Mouse (Mus musculus): Measurements from ENCODE around the gene Rrp8.

Gene Rrp8

GRCm38 (mm10) chr7:105736911-105737521 is at the start of gene Rrp8:
Gene Rrp8 (minus strand): TSS chr7:105737385.
- no peak for DNase-seq (ENCODE audit: low spot score)

- DNase-seq (ENCODE audit: low spot score) = no peak
Measured at GRCm38 (mm10) chr7:105786506-105787284, 49.5 kb upstream of the Rrp8 start.

GRCm38 (mm10) chr7:105784556-105784955 is 47.4 kb upstream of the Rrp8 start:
- DNase-seq (ENCODE audit: low spot score) = no peak

- no peak for DNase-seq (ENCODE audit: low spot score)
Measured at GRCm38 (mm10) chr7:105783861-105784260, 46.7 kb upstream of the Rrp8 start.

- DNase-seq (ENCODE audit: low spot score) = no peak
Measured at GRCm38 (mm10) chr7:105778553-105779265, 41.5 kb upstream of the Rrp8 start.

GRCm38 (mm10) chr7:105777797-105778552 is 40.8 kb upstream of the Rrp8 start:
- DNase-seq (ENCODE audit: low spot score) = no peak

GRCm38 (mm10) chr7:105777316-105777715 is 40.1 kb upstream of the Rrp8 start:
- DNase-seq (ENCODE audit: low spot score) = no peak

- no peak for DNase-seq (ENCODE audit: low spot score)
Measured at GRCm38 (mm10) chr7:105776026-105776425, 38.8 kb upstream of the Rrp8 start.

- DNase-seq (ENCODE audit: low spot score) = no peak
Measured at GRCm38 (mm10) chr7:105774661-105775060, 37.5 kb upstream of the Rrp8 start.

- no peak for DNase-seq (ENCODE audit: low spot score)
Measured at GRCm38 (mm10) chr7:105773041-105773440, 35.9 kb upstream of the Rrp8 start.

GRCm38 (mm10) chr7:105772331-105772730 is 35.1 kb upstream of the Rrp8 start:
- DNase-seq (ENCODE audit: low spot score) = no peak

- no peak for DNase-seq (ENCODE audit: low spot score)
Measured at GRCm38 (mm10) chr7:105769959-105770358, 32.8 kb upstream of the Rrp8 start.

- no peak for DNase-seq (ENCODE audit: low spot score)
Measured at GRCm38 (mm10) chr7:105767729-105768165, 30.6 kb upstream of the Rrp8 start.

GRCm38 (mm10) chr7:105764331-105764730 is 27.1 kb upstream of the Rrp8 start:
- DNase-seq (ENCODE audit: low spot score) = no peak

- no peak for DNase-seq (ENCODE audit: low spot score)
Measured at GRCm38 (mm10) chr7:105762517-105763270, 25.5 kb upstream of the Rrp8 start.

- DNase-seq (ENCODE audit: low spot score) = no peak
Measured at GRCm38 (mm10) chr7:105761813-105762484, 24.8 kb upstream of the Rrp8 start.

GRCm38 (mm10) chr7:105753281-105753680 is 16.1 kb upstream of the Rrp8 start:
- no peak for DNase-seq (ENCODE audit: low spot score)

- DNase-seq (ENCODE audit: low spot score) = no peak
Measured at GRCm38 (mm10) chr7:105752716-105753115, 15.5 kb upstream of the Rrp8 start.

GRCm38 (mm10) chr7:105751491-105752433 is 14.6 kb upstream of the Rrp8 start, which contains the start of gene Tpp1:
Gene Tpp1 (minus strand): TSS chr7:105752235.
- DNase-seq (ENCODE audit: low spot score) = peak; percentile 66

- DNase-seq (ENCODE audit: low spot score) = no peak
Measured at GRCm38 (mm10) chr7:105747776-105748175, 10.6 kb upstream of the Rrp8 start.

Data from urinary bladder, postnatal 10 days (tissue).